Mouse (Mus musculus) kidney, postnatal 14 days (tissue): ENCODE data around the gene Pxn.
"Not testable (repeated sequence)": the region's sequence is repeated elsewhere in the genome, so short reads cannot be mapped to it uniquely, and the experiment has no call there.

ENCODE experiments used
- DNase-seq: peaks from one replicate; pipeline ENCODE4 v3.0.0; 2022; ENCODE audit warnings: mixed read lengths

Gene Pxn

GRCm38 (mm10) chr5:115554536-115555291 is 48.2 kb downstream of the Pxn start:
- DNase-seq = no peak

DNA sequence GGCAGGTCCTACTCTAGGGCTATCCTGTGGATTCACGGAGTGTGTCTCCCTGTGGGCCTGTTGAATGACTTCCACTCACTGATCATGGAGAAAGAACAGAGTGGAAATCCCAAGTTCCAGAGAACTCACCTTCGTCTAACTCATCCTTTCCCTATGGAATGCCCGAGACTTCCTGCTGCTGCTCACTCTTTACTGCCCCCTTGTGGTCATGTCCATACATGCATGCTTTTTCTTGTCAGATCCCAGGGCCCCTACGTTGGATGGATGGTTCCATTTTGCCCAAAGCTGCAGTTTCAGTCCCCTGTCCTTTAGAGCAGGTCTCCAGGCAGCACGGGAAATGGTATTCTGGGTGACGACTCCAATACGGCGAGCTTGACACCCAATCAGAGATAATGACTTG is 49.7 kb downstream of the Pxn start:
- DNase-seq = peak; percentile 85

- no peak for DNase-seq
These were observed 51.8 kb downstream of the Pxn start for GRCm38 (mm10) chr5:115558182-115558794.

DNA sequence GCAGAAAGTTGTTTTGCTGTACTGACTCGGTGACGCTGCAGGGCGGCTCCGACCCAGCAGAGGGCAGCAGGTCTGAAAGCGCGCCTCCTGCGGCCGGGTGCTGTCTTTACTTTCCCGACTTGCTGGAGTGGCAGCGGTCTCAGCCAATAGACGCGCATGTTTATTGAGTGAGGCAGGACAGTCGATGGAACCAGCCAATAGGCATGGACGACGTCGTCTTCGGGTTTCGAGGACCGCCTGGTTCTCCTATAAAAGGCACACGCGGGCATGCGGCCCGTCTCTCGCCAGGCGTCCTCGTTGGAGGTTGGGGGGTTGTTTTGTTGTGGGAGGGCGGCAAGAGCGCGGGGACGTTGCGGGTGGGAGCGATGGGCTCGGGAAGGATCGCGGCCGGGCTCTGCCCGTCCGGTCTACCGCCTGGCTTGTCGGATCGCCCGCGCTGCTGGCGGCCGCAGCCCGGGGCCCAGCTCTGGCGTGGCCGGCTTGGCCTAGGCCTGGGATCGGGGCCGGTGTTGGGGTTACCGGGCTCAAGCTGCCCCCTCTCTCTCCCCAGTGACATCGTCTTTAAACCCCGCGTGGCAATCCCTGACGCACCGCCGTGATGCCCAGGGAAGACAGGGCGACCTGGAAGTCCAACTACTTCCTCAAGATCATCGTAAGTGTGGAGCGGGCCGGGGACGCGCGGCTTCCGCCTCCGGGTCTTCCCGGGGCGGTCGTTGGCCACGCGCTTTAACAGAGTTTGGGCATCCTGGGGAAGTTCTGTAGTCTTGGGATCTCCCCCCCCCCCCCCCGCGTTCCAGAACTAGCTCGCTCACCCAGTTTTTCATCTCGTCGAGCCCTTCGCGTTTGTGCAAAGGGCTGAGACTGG is 53.0 kb downstream of the Pxn start, which contains the start of gene Rplp0:
Gene Rplp0 (plus strand): TSS at position 231 of the 865 bp plus-strand sequence.
- DNase-seq = peak; percentile 100

GRCm38 (mm10) chr5:115560336-115560905 is 53.9 kb downstream of the Pxn start:
- no peak for DNase-seq

DNA sequence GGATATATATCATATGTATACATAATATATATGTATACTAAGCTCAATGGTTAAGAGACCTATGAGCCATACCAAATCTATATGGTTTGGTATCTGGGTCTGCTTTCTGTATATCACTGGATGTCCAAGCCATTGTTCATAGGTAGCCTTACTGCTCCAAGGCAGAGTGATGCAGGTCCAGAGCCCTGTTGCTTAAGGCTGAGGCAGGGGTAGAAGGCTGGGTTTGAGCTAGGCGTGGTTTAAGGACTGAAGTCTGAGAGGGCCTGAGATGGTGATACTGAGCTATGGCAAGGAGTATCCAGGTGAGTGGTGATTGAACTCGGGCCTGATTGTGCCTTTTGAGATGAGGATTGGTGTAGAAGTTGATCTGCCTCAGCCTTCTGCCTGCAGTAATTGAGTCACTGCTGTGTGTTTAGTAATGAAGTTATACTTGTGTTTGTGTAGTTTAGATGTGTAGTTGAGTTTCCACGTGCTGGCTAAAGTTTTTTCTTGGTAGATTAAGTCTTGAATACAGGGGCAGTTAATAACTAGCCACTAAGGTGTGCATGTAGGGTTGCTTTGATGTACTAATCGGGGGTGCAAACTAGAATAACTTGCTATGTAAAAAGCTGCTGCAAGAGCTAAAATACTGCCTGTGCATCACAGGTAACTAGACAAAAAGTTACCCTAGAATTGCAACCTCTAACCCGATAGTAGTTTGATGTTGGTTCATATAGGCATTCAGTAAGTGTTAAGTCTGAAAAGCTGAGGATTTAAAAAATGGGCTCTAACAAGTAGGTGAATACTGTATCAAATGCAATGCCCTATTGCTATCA is 57.5 kb downstream of the Pxn start:
- no peak for DNase-seq

GRCm38 (mm10) chr5:115564737-115565393 is 58.4 kb downstream of the Pxn start, which contains the start of gene Gcn1l1:
Gene Gcn1l1, plus strand, starts transcription at chr5:115565254.
- peak; percentile 88 for DNase-seq

- DNase-seq = no peak
These were observed 58.9 kb downstream of the Pxn start for GRCm38 (mm10) chr5:115565403-115565802.

- DNase-seq = peak; percentile 47
These were observed 62.2 kb downstream of the Pxn start for GRCm38 (mm10) chr5:115568681-115569080.

DNA sequence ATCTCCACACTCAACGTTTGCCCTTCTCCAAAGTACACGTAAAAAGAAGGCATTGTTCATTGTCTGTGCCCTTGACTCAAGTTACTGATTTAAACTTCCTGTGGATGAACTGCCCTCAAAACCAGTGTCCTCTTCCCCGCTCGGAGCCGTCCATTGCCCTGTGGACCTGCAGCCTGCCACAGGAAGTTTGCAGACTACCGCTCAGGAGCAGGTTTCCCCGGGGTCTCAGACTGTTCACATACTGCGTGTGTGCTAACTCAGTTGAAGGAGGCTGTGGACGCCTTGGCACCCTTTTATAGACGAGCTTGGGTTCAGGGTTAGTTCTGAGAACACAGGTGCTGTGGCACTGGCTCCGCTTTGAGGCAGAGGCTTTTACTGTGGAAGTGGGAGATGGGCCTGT is 62.8 kb downstream of the Pxn start:
- DNase-seq = no peak

DNA sequence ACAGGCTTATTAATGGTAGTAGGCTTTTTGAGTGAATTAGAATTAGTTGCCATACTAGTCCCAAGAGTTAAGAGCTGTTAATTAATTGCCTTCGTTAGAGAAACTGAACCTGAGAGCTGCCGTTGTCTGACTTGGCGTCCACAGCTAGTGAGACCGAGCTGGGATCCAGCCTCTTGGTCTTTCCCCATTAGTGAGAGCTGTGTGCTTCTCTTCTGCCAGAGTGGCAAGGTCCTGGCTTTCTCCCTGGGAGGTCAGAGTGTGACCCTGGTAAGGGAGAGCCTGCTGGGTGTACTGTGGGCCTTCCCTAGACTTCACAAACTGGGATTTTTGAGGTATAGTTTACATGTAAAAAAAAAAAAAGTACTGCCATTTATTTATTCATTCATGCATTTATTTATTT is 63.2 kb downstream of the Pxn start:
- DNase-seq = no peak

DNA sequence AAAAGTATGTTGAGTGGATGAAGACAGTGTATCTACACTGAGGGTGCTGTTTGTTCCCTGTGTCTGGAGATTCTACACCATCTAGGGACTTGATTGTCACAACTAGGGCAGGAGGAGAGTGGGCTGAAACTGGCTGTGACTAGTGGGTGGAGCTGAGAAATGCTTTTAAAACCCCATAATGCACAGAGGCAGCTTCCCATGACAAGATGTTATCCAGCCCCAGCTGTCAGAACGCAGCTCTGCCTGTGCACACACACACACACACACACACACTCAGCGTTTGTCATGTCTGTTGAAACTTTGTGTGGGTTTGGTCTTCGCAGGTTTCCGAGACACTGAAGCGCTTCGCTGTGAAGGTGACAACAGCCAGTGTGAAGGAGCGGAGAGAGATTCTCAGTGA is 64.6 kb downstream of the Pxn start:
- DNase-seq = no peak

- peak; percentile 86 for DNase-seq
These were observed 66.4 kb downstream of the Pxn start for GRCm38 (mm10) chr5:115572679-115573535.

DNA sequence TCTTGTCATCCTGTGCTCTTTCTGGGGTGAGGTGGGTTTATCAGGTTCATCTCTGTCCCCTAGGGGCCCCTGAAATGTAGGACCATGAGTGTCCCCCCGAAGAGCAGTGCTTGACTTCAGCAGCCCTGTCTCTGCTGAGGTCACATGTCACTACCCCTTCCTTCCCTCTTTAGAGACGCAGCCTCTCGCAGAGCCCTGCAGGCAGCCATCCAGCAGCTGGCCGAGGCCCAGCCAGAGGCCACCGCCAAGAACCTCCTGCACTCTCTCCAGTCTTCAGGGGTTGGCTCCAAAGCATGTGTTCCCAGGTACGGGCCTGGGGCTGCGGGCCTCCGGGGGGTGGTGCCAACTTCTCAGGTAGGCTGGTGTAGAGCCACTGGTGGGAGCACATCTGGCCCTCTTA is 68.5 kb downstream of the Pxn start:
- peak; percentile 54 for DNase-seq

GRCm38 (mm10) chr5:115577686-115578085 is 71.2 kb downstream of the Pxn start:
- not testable (repeated sequence) for DNase-seq

DNA sequence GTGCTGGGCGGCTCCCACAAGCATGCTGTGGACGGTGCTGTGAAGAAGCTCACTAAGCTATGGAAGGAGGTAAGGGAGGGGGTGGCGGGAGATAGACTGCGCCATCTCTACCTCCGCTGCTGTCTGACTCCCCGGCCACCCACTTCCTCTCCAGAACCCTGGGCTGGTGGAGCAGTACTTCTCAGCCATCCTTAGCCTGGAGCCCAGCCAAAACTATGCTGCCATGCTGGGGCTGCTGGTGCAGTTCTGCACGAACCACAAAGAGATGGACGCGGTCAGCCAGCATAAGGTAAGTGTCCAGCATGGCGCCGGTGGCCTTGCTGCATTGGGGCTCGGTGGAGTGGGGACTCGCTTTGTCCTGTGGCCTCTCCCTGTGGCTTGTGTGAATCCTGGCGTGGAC is 72.4 kb downstream of the Pxn start:
- no peak for DNase-seq

DNA sequence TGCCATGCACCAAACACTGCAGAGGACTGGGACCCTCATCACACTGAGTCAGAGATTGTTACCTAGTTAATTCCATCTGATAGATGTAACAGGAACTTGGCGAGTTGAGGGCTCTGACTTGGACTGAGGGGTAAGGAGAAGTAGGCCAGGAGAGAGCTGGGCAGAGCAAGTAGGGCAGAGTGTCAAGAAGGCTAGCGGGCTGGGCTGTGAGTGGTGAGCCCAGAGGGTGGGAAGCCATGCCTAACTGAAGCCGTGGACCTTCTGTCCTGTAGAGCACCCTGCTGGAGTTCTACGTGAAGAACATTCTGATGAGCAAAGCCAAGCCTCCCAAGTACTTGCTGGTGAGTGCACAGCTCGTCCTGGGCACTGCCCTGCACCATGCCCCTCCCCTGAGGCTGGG is 72.9 kb downstream of the Pxn start:
- no peak for DNase-seq

DNA sequence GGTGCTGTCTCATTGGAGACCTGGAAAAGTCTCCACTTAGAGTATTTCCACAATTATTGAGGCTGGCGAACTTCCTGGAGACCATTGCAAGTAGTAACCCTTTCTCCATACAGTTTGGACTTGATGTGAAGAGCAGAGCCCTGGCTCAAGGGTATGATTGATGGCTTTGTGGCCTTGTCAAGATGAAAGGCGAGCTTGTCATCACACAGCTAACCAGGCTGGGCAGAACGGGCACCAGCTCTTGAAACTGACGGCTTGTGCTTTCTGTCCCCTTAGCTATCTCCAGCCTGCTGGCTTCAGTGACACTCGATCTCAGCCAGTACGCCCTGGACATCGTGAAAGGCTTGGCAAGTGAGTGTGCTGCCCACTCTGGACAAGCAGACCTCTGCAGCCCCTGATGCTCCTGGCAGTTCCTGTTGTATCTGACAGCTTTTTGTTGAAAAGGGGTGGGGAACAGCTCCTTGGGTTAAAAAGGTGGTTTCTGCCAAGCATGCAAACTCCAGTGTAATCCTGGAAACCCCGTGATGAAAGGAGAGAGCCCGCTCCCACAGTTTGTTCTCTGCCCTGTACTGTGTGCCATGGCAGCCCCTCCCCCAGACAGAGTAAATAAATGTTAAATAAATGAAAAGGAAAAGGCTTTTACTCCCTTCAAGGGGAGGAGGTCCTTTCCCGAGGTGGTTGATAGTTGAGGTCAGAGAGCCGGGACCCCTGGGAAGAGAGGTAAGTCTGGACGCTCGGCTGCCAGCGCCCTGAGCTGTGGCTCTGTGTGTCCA is 73.9 kb downstream of the Pxn start:
- no peak for DNase-seq

DNA sequence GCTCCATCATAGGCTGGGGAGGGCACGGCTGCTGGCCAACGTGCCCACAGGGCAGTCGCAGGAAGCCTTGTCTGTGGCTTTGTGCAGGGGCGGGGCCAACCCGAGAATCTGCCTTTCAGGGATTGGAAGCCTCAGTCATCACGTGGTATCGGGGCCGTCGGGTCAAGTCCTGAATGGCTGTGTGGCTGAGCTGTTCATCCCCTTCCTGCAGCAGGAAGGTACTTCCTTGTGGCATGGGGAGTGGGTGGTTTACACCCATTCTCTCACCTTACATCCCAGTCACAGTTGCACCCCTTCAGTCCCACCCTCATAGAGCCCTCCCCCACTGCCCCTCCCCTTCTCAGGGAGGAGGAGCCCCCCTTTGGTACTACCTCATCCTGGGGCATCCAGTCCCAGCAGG is 75.2 kb downstream of the Pxn start:
- DNase-seq = no peak

GRCm38 (mm10) chr5:115585616-115586015 is 79.1 kb downstream of the Pxn start:
- DNase-seq = peak; percentile 53
